Mouse (Mus musculus) embryonic facial prominence, embryonic 14.5 days (tissue): ENCODE measurements around the gene Olfr424. TPM values are rescaled to one million over a fixed set of nuclear protein-coding genes. Genes with fewer than 3 reads are reported as not detected.

Source experiments
- polyA plus RNA-seq: library from polyadenylated mRNA; unstranded; fragments of >200 nt; fragmentation: Nextera tagmentation; extraction: Ambion mirVana; gene quantifications from 2 replicates; pipeline ENCODE4 v1.2.1, GENCODE M21; 2014

Gene Olfr424
- polyA plus RNA-seq, 1 experiment from 2014 or later, result not detected

Other genes with a start within 250 kb of the Olfr424 start
- 1.1 and 1.6 TPM in 2 replicates for gene Ifi211, start 218.5 kb upstream of the Olfr424 start, polyA plus RNA-seq
- 2.8 and 3.3 TPM in 2 replicates for gene Mndal, start 189.0 kb upstream of the Olfr424 start, polyA plus RNA-seq
- gene Ifi203, start 188.8 kb upstream of the Olfr424 start, polyA plus RNA-seq, result 1.2 and 1.4 TPM in 2 replicates
- 1.4 and 1.7 TPM in 2 replicates for gene Ifi202b, start 148.8 kb upstream of the Olfr424 start, polyA plus RNA-seq
- 0.13 and 0.70 TPM in 2 replicates for gene Ifi205, start 99.7 kb upstream of the Olfr424 start, polyA plus RNA-seq
- 0.17 and 0.18 TPM in 2 replicates for gene Olfr433, start 90.8 kb upstream of the Olfr424 start, polyA plus RNA-seq
- gene Olfr432, start 82.3 kb upstream of the Olfr424 start, polyA plus RNA-seq, result not detected in 2 replicates
- gene Olfr430, start 64.9 kb upstream of the Olfr424 start, polyA plus RNA-seq, result 0.08 and 0.57 TPM in 2 replicates
- 0.08 TPM in 1 of 2 replicates, not detected in the other for gene Olfr429, start 47.2 kb upstream of the Olfr424 start, polyA plus RNA-seq
- gene Olfr427, start 34.6 kb upstream of the Olfr424 start, polyA plus RNA-seq, result not detected in 2 replicates
- 0.10 TPM in 1 of 2 replicates, not detected in the other for gene Olfr231, start 10.4 kb upstream of the Olfr424 start, polyA plus RNA-seq
- gene Olfr420, start 24.1 kb downstream of the Olfr424 start, polyA plus RNA-seq, result not detected in 2 replicates
- 0.47 and 0.57 TPM in 2 replicates for gene Spta1, start 41.3 kb downstream of the Olfr424 start, polyA plus RNA-seq
- 0.18 TPM in 1 of 2 replicates, not detected in the other for gene Olfr419, start 120.5 kb downstream of the Olfr424 start, polyA plus RNA-seq
- not detected in 2 replicates for gene Mptx1, start 199.0 kb downstream of the Olfr424 start, polyA plus RNA-seq
- not detected in 2 replicates for gene Olfr417, start 233.6 kb downstream of the Olfr424 start, polyA plus RNA-seq